Mouse (Mus musculus) lung, adult 2 months (tissue): Measurements from ENCODE around the gene Fmo1. TPM values are rescaled to one million over a fixed set of nuclear protein-coding genes. Genes with fewer than 3 reads are reported as not detected.

ENCODE experiments used
- DNase-seq: peaks from one replicate; pipeline ENCODE4 v3.0.0; 2022
- H3K4me1 ChIP-seq: fragments of 200-500 bp; 2 replicates; pipeline ENCODE4 v1.6.1; 2011; ENCODE audit warnings: low read length; ENCODE audit not compliant: control insufficient read depth, insufficient read depth
- H3K4me3 ChIP-seq: fragments of 200-500 bp; replicated peaks from 2 replicates; pipeline ENCODE3; 2011; ENCODE audit warnings: low read depth, mild to moderate bottlenecking, control low read depth, low read length; ENCODE audit errors: extremely low read depth
- CTCF ChIP-seq: fragments of 200-500 bp; IDR thresholded peaks from 2 replicates; pipeline ENCODE4 v1.5.1; 2011; ENCODE audit warnings: mild to moderate bottlenecking, low read length, control low read depth; ENCODE audit not compliant: insufficient read depth
- POLR2A ChIP-seq: fragments of 200-500 bp; IDR thresholded peaks from 2 replicates; pipeline ENCODE4 v1.6.1; 2011; ENCODE audit warnings: low read depth, mild to moderate bottlenecking, control low read depth, low read length, borderline replicate concordance; ENCODE audit errors: extremely low read depth
- WGBS: fragments of 180-500 bp; shearing (Covaris S2); methylation state at CpG from one replicate; pipeline ENCODE4 v1.1.7; 2018; 5-methylcytosine and 5-hydroxymethylcytosine counted together
- polyA plus RNA-seq: library from polyadenylated mRNA; depleted of rRNA; stranded (reverse); fragments of >200 nt; gene quantifications from 2 replicates; pipeline ENCODE4 v1.2.3, GENCODE M21; 2012

Gene Fmo1
- polyA plus RNA-seq, 1 experiment: 219 TPM

- H3K4me3 ChIP-seq: peak overlapping the region; percentile 60
- WGBS: 66% methylated on average over 5 of the region's 5 CpGs
- DNase-seq: no peak
These were observed 2.1 kb downstream of the Fmo1 start for GRCm38 (mm10) chr1:162864279-162864678.

GRCm38 (mm10) chr1:162863579-162863978, 2.8 kb downstream of the Fmo1 start:
- 50% methylated on average over 3 of the region's 3 CpGs for WGBS
- H3K4me3 ChIP-seq: peak overlapping the region; percentile 64
- DNase-seq: no peak

More at GRCm38 (mm10) chr1:162864279-162864678, 2.1 kb downstream of the Fmo1 start:
- H3K4me1 ChIP-seq: peaks cover 18% of the 10 kb centered on the region
- TF ChIP-seq POLR2A (no peak), CTCF (no peak)

GRCm38 (mm10) chr1:162862328-162862727, 4.1 kb downstream of the Fmo1 start:
- peak overlapping the region; percentile 64 for H3K4me3 ChIP-seq
- H3K4me1 ChIP-seq: peaks cover 16% of the 10 kb centered on the region
- no peak for DNase-seq
- WGBS: 33% methylated on average over 1 of the region's 1 CpGs
- no peak for TF ChIP-seq CTCF
- TF ChIP-seq POLR2A: no peak

More at GRCm38 (mm10) chr1:162863579-162863978, 2.8 kb downstream of the Fmo1 start:
- H3K4me1 ChIP-seq: peaks cover 18% of the 10 kb centered on the region
- TF ChIP-seq POLR2A (peak; percentile 32; the same call in 1 of the 2 replicates), CTCF (no peak)

GRCm38 (mm10) chr1:162859996-162860605, 6.3 kb downstream of the Fmo1 start:
- DNase-seq: peak; percentile 29
- peaks cover 12% of the 10 kb centered on the region for H3K4me1 ChIP-seq
- 33% methylated on average over 9 of the region's 9 CpGs for WGBS
- no peak for TF ChIP-seq CTCF
- 0 out of 2 replicates have a peak, but pooled peaks have one; percentile 2 for TF ChIP-seq POLR2A
- peak overlapping the region; percentile 33 for H3K4me3 ChIP-seq

- H3K4me1 ChIP-seq: peaks cover 12% of the 10 kb centered on the region
- peak; percentile 30 for DNase-seq
- TF ChIP-seq CTCF: no peak
- peak; percentile 11; the same call in 1 of the 2 replicates for TF ChIP-seq POLR2A
- H3K4me3 ChIP-seq: peak overlapping the region; percentile 57
- WGBS: 32% methylated on average over 10 of the region's 10 CpGs
These were observed 6.8 kb downstream of the Fmo1 start for GRCm38 (mm10) chr1:162859545-162859976.

GRCm38 (mm10) chr1:162858748-162859130, 7.7 kb downstream of the Fmo1 start:
- Histone ChIP-seq H3K4me1 (peaks cover 13% of the 10 kb centered on the region), H3K4me3 (peak overlapping the region; percentile 20)
- DNase-seq: peak; percentile 15
- TF ChIP-seq CTCF (no peak), POLR2A (peak; percentile 19; the same call in 1 of the 2 replicates)
- 38% methylated on average over 12 of the region's 12 CpGs for WGBS

GRCm38 (mm10) chr1:162857766-162858747, 8.4 kb downstream of the Fmo1 start:
- H3K4me1 ChIP-seq: peaks cover 16% of the 10 kb centered on the region
- TF ChIP-seq POLR2A: no peak
- no peak for TF ChIP-seq CTCF
- H3K4me3 ChIP-seq: peak overlapping the region; percentile 20
- DNase-seq: no peak
- 65% methylated on average over 17 of the region's 18 CpGs for WGBS

GRCm38 (mm10) chr1:162853812-162854482, 12.5 kb downstream of the Fmo1 start:
- H3K4me1 ChIP-seq: peaks cover 6% of the 10 kb centered on the region
- DNase-seq: no peak
- no peak for TF ChIP-seq POLR2A
- TF ChIP-seq CTCF: no peak
- WGBS: 39% methylated on average over 3 of the region's 3 CpGs
- H3K4me3 ChIP-seq: no peak overlapping the region

GRCm38 (mm10) chr1:162847554-162847953, 18.9 kb downstream of the Fmo1 start:
- Histone ChIP-seq H3K4me1 (peaks cover 2% of the 10 kb centered on the region; the same call in 1 of the 2 replicates), H3K4me3 (no peak overlapping the region)
- TF ChIP-seq POLR2A: no peak
- no peak for TF ChIP-seq CTCF
- 98% methylated on average over 6 of the region's 6 CpGs for WGBS
- DNase-seq: no peak
